Mouse (Mus musculus) lung, adult 2 months (tissue): ENCODE measurements around the gene Eef1akmt4.

Source experiments
- CTCF ChIP-seq: fragments of 200-500 bp; IDR thresholded peaks from 2 replicates; pipeline ENCODE4 v1.5.1; 2011; ENCODE audit warnings: mild to moderate bottlenecking, low read length, control low read depth; ENCODE audit not compliant: insufficient read depth
- POLR2A ChIP-seq: fragments of 200-500 bp; IDR thresholded peaks from 2 replicates; pipeline ENCODE4 v1.6.1; 2011; ENCODE audit warnings: low read depth, mild to moderate bottlenecking, control low read depth, low read length, borderline replicate concordance; ENCODE audit errors: extremely low read depth

DNA sequence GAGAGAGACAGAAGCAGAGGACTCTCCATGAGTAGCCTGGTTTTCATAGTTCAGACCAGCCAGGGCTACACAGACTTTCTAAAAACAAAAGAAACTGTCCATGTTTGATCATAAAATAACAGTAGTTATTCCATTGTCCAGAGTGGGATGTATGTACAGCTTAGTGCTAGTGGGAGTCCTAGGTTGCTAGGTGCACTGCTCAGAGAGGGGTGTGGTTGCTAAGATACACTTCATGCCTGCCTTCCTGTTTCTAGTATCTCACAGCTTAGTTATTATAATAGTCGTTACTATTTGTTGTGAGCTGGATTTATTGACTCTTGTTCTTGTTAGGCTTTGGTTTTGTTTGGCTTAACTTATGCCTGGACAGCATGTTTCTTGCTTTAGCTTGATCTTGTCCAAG is 46.3 kb upstream of the Eef1akmt4 start:
- no peak for TF ChIP-seq CTCF
- no peak for TF ChIP-seq POLR2A
